Mouse (Mus musculus) stomach, postnatal 0 days (tissue): ENCODE measurements at regions not wholly inside any gene's neighbourhood (a gene's known extent, or its start where the extent isn't known, plus 50 kb on each side); places are given as distances from the start of the nearest gene placed in this dataset.

Experiments used
- ATAC-seq: fragments of 200-750 bp; cut with Nextera tagmentation; 2 replicates; pipeline ENCODE4 v1.8.0; 2017; ENCODE audit not compliant: low FRiP score, low TSS enrichment
- DNase-seq: peaks from one replicate; pipeline ENCODE4 v3.0.0-alpha.2; 2016; ENCODE audit warnings: low spot score
- H3K27ac ChIP-seq: fragments of 300-500 bp; sonication (generic); replicated peaks from 2 replicates; pipeline ENCODE4 v1.5.1; 2014; ENCODE audit warnings: mild to moderate bottlenecking, control low read depth
- H3K27me3 ChIP-seq: fragments of 300-500 bp; sonication (generic); 2 replicates; pipeline ENCODE4 v1.6.1; 2014; ENCODE audit warnings: low read length; ENCODE audit not compliant: control insufficient read depth, insufficient read depth
- H3K36me3 ChIP-seq: fragments of 300-500 bp; sonication (generic); 2 replicates; pipeline ENCODE4 v1.6.1; 2014; ENCODE audit warnings: low read length, mixed read lengths; ENCODE audit not compliant: control insufficient read depth, insufficient read depth
- H3K4me1 ChIP-seq: fragments of 300-500 bp; sonication (generic); replicated peaks from 2 replicates; pipeline ENCODE4 v1.6.1; 2014; ENCODE audit warnings: antibody characterized with exemption; ENCODE audit not compliant: control insufficient read depth, insufficient read depth
- H3K4me2 ChIP-seq: fragments of 300-500 bp; sonication (generic); replicated peaks from 2 replicates; pipeline ENCODE4 v1.6.1; 2014; ENCODE audit warnings: low read depth, mild to moderate bottlenecking, control low read depth, moderate library complexity
- H3K4me3 ChIP-seq: fragments of 300-500 bp; sonication (generic); 2 replicates; pipeline ENCODE4 v1.5.1; 2014; ENCODE audit warnings: low read depth, low read length, control low read depth
- H3K9ac ChIP-seq: fragments of 300-500 bp; sonication (generic); 2 replicates; pipeline ENCODE4 v1.6.1; 2014; ENCODE audit warnings: mild to moderate bottlenecking, low read length, control low read depth, mixed read lengths
- H3K9me3 ChIP-seq: fragments of 300-500 bp; sonication (generic); 2 replicates; pipeline ENCODE4 v1.6.1; 2016; ENCODE audit warnings: low read length; ENCODE audit not compliant: control insufficient read depth
- CTCF ChIP-seq: IDR thresholded peaks from 2 replicates; pipeline ENCODE4 v1.5.1; 2016; ENCODE audit warnings: antibody characterized with exemption, low read depth, mild to moderate bottlenecking, moderate library complexity
- EP300 ChIP-seq: optimal IDR thresholded peaks from 2 replicates; pipeline ENCODE3; 2016; ENCODE audit warnings: antibody characterized with exemption
- WGBS: fragments of 180-500 bp; shearing (Covaris S2); extraction: QIAGEN DNeasy Blood & Tissue Kit; methylation state at CpG from one replicate; pipeline ENCODE4 v1.1.7; 2014; 5-methylcytosine and 5-hydroxymethylcytosine counted together

DNA sequence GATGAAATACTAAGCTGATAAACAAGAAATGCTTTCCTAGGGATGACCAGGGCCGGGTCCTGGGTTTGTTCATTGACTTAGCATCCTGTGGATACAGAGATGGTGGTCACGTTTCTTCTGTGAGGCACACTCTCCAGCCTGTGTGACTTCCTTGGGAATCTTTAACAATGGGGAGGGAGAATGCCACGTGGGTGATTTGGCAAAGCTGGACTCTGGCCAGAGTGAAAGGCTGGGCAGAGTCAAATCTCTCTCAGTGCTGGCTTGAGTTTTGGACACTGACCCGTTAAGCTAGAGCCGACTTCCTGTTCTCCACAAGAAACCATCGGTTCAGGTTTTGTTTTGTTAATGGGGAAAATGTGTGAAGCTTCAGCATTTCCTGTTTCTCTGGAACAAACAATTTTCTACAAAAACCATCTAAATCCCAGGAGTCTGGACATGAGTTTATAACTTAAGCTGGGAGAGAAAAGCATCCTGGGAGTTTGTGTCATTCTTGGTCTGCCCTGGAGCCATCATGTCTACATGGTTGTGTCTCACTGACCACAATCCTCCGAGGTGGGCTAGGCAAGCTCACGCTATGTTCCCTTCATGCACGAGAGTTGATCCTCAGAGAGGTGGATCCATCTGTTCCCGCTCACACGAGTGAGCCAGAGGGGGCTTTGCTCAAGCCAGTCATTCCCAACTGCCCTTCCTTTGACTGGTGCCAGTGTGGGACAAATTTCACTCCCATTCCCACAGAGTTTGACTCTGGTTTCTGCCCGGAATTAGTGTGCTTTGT is 190.0 kb downstream of the Pten start:
- 77% methylated on average over 12 of the region's 12 CpGs for WGBS
- no peak for DNase-seq
- no peak for ATAC-seq

DNA sequence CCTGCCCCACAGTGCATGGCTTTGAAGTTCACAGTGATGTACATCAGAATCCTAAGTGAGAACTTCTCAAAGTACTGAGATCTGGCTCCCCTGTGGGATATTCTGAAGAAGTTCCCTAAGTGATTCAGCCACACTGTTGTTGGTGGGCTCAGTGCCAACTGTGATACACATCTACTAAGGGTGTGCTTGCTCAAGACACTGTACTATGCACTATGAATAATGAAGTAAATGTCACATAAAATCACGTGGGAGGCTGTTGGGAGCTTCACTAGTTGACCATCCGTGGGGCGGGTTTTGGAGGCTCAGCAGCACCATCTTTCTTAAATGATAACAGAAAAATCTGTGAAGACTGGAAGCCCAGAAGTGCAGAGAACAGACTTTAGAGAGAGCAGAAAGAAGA is 193.0 kb downstream of the Pten start:
- no peak overlapping the region for H3K27ac ChIP-seq
- no peaks in the 10 kb centered on the region for H3K36me3 ChIP-seq
- TF ChIP-seq CTCF (no peak), EP300 (no peak)
- no peaks in the 10 kb centered on the region for H3K27me3 ChIP-seq
- DNase-seq: no peak
- no peaks in the 10 kb centered on the region for H3K9me3 ChIP-seq
- ATAC-seq: no peak
- no peak overlapping the region for H3K4me3 ChIP-seq
- no peak overlapping the region for H3K4me2 ChIP-seq
- H3K4me1 ChIP-seq: no peaks in the 10 kb centered on the region
- 59% methylated on average over 3 of the region's 3 CpGs for WGBS
- no peak overlapping the region for H3K9ac ChIP-seq

More for the DNA sequence above, 190.0 kb downstream of the Pten start:
- H3K27me3 ChIP-seq: no peaks in the 10 kb centered on the region
- H3K27ac ChIP-seq: no peak overlapping the region
- H3K9me3 ChIP-seq: no peaks in the 10 kb centered on the region
- H3K4me1 ChIP-seq: no peaks in the 10 kb centered on the region
- H3K9ac ChIP-seq: no peak overlapping the region
- TF ChIP-seq EP300: no peak
- TF ChIP-seq CTCF: no peak
- H3K4me3 ChIP-seq: no peak overlapping the region
- no peak overlapping the region for H3K4me2 ChIP-seq
- H3K36me3 ChIP-seq: no peaks in the 10 kb centered on the region

DNA sequence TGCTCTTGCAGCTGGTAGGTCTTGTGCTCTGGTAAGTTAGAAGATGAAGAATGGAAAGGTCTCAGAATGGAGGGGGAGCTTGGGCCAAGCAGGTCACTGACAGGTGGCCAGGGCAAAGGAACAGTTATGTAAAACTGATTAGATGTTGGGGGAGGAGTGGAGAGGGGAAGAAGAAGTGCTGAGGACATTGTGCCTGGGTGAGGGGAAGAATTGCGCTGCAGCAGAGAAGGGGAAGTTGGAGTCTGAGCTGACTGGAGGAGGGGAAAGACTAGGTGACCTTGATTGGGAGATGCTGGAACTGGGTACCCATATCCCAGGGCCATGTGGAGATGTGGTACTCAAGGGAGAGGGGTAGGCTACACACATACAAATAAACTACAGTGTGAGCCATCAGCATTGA is 193.5 kb downstream of the Pten start:
- WGBS: 93% methylated on average over 1 of the region's 1 CpGs
- no peaks in the 10 kb centered on the region for H3K27me3 ChIP-seq
- DNase-seq (no peak), ATAC-seq (no peak)
- H3K36me3 ChIP-seq: no peaks in the 10 kb centered on the region
- TF ChIP-seq CTCF (no peak), EP300 (no peak)
- no peaks in the 10 kb centered on the region for H3K4me1 ChIP-seq
- no peak overlapping the region for H3K9ac ChIP-seq
- no peak overlapping the region for H3K4me3 ChIP-seq
- H3K9me3 ChIP-seq: no peaks in the 10 kb centered on the region
- no peak overlapping the region for H3K4me2 ChIP-seq
- H3K27ac ChIP-seq: no peak overlapping the region

DNA sequence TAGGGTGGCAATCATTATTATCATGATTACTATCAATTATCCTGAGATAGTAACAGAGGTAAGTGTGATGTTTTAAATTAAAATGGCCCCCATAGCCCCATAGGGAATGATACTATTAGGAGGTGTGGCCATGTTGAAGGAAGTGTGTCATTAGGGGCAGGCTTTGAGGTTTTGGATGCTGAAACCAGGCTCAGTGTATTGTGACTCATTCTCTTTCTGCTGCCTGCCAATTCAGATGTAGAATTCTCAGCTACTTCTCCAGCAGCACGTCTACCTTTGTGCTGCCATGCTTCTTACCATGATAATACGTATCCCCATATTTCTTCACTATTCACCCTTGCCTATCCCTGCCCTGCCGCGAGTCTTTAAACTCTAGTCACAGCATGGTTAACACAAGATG is 195.1 kb downstream of the Pten start:
- Histone ChIP-seq H3K36me3 (no peaks in the 10 kb centered on the region), H3K27me3 (no peaks in the 10 kb centered on the region), H3K27ac (no peak overlapping the region), H3K4me1 (peaks cover 5% of the 10 kb centered on the region), H3K9ac (no peak overlapping the region), H3K4me3 (no peak overlapping the region), H3K4me2 (no peak overlapping the region), H3K9me3 (no peaks in the 10 kb centered on the region)
- TF ChIP-seq EP300 (no peak), CTCF (no peak)
- ATAC-seq (no peak), DNase-seq (no peak)
- WGBS: 77% methylated on average over 4 of the region's 4 CpGs

GRCm38 (mm10) chr19:32952928-32953687 is 195.8 kb downstream of the Pten start:
- Histone ChIP-seq H3K4me1 (peaks cover 5% of the 10 kb centered on the region), H3K27ac (no peak overlapping the region), H3K9me3 (no peaks in the 10 kb centered on the region), H3K36me3 (no peaks in the 10 kb centered on the region), H3K9ac (no peak overlapping the region), H3K4me2 (no peak overlapping the region), H3K27me3 (no peaks in the 10 kb centered on the region), H3K4me3 (no peak overlapping the region)
- WGBS: 62% methylated on average over 11 of the region's 11 CpGs
- TF ChIP-seq CTCF (no peak), EP300 (no peak)
- no peak for DNase-seq
- ATAC-seq: peak; percentile 52; the same call in 1 of the 2 replicates
